Mouse (Mus musculus) cerebellum, adult 2 months (tissue): ENCODE measurements around the gene Fras1.

Source experiments
- CTCF ChIP-seq: fragments of 200-500 bp; IDR thresholded peaks from 2 replicates; pipeline ENCODE4 v1.5.1; 2011; ENCODE audit warnings: low read depth, mild to moderate bottlenecking, control low read depth, low read length, moderate library complexity, borderline replicate concordance; ENCODE audit not compliant: insufficient read depth
- POLR2A ChIP-seq: fragments of 200-500 bp; IDR thresholded peaks from 2 replicates; pipeline ENCODE4 v1.6.1; 2011; ENCODE audit warnings: low read length, control low read depth, borderline replicate concordance; ENCODE audit not compliant: insufficient read depth

- TF ChIP-seq CTCF = no peak
- TF ChIP-seq POLR2A = no peak
Observed at GRCm38 (mm10) chr5:96618008-96618407, 244.3 kb downstream of the Fras1 start.
